In genomic region chr2:4452590-4453400, GRCm38 (mm10) we compare ENCODE assay signal across 8 mouse cellular contexts.
A peak's percentile ranks its signal among the peaks of the same experiment; 100 is the strongest.
DNase-seq lines count a peak whose midpoint lies in the region; ATAC-seq and TF ChIP-seq lines count a peak whose summit lies in the region.

No protein-coding gene starts in this region.

- H3K4me2 ChIP-seq in forebrain, embryonic 11.5 days (ENCODE audit: low read depth, low read length, severe bottlenecking), result no peak overlapping the region
- no peak overlapping the region for H3K4me2 ChIP-seq in forebrain, embryonic 16.5 days (ENCODE audit: low read length)
- H3K4me2 ChIP-seq in forebrain, postnatal 0 days (ENCODE audit: low read depth), result no peak overlapping the region
- no peak overlapping the region for H3K4me2 ChIP-seq in hindbrain, postnatal 0 days (ENCODE audit: low read depth, low read length)

- H3K27me3 ChIP-seq in forebrain, embryonic 11.5 days (ENCODE audit: control insufficient read depth, insufficient read depth, low read length), result no peaks in the 10 kb centered on the region
- H3K27me3 ChIP-seq in forebrain, embryonic 16.5 days (replicated peaks; ENCODE audit: control insufficient read depth, insufficient read depth, low read length), result no peaks in the 10 kb centered on the region
- no peaks in the 10 kb centered on the region for H3K27me3 ChIP-seq in forebrain, postnatal 0 days (ENCODE audit: insufficient read depth, low read length)
- H3K27me3 ChIP-seq in hindbrain, postnatal 0 days (ENCODE audit: insufficient read depth, low read length), result no peaks in the 10 kb centered on the region

- no peaks in the 10 kb centered on the region for H3K36me3 ChIP-seq in forebrain, embryonic 11.5 days (ENCODE audit: control insufficient read depth, insufficient read depth, low read length)
- H3K36me3 ChIP-seq in forebrain, embryonic 16.5 days (ENCODE audit: control insufficient read depth, insufficient read depth), result no peaks in the 10 kb centered on the region
- H3K36me3 ChIP-seq in forebrain, postnatal 0 days (ENCODE audit: insufficient read depth), result no peaks in the 10 kb centered on the region
- H3K36me3 ChIP-seq in hindbrain, postnatal 0 days (ENCODE audit: insufficient read depth, low read length), result no peaks in the 10 kb centered on the region

- H3K27ac ChIP-seq in forebrain, embryonic 11.5 days (ENCODE audit: low read depth, low read length), result peak overlapping the region; percentile 42; the same call in 1 of the 2 replicates
- no peak overlapping the region for H3K27ac ChIP-seq in forebrain, embryonic 16.5 days (ENCODE audit: low read length)
- no peak overlapping the region for H3K27ac ChIP-seq in forebrain, postnatal 0 days (ENCODE audit: low read depth, low read length)
- peak overlapping the region; percentile 60 for H3K27ac ChIP-seq in hindbrain, postnatal 0 days

- no peak overlapping the region for H3K4me3 ChIP-seq in forebrain, embryonic 11.5 days (ENCODE audit: low read depth, low read length)
- H3K4me3 ChIP-seq in forebrain, embryonic 16.5 days (replicated peaks; ENCODE audit: low read length), result no peak overlapping the region
- no peak overlapping the region for H3K4me3 ChIP-seq in forebrain, postnatal 0 days (ENCODE audit: low read depth, low read length)
- no peak overlapping the region for H3K4me3 ChIP-seq in hindbrain, postnatal 0 days (ENCODE audit: low read length)

- no peak for TF ChIP-seq CTCF in forebrain, postnatal 0 days (IDR thresholded peaks at IDR 0.05; ENCODE audit: low read depth)
- TF ChIP-seq CTCF in hindbrain, postnatal 0 days (IDR thresholded peaks at IDR 0.05; ENCODE audit: low read depth), result no peak

- H3K9me3 ChIP-seq in forebrain, embryonic 11.5 days (ENCODE audit: control insufficient read depth, low read length), result no peaks in the 10 kb centered on the region
- no peaks in the 10 kb centered on the region for H3K9me3 ChIP-seq in forebrain, embryonic 16.5 days (ENCODE audit: control insufficient read depth, low read length)
- H3K9me3 ChIP-seq in forebrain, postnatal 0 days (ENCODE audit: low read length), result no peaks in the 10 kb centered on the region
- no peaks in the 10 kb centered on the region for H3K9me3 ChIP-seq in hindbrain, postnatal 0 days (ENCODE audit: low read length)

- H3K4me1 ChIP-seq in forebrain, embryonic 11.5 days (replicated peaks; ENCODE audit: control insufficient read depth, insufficient read depth, low read length), result peaks cover 6% of the 10 kb centered on the region
- H3K4me1 ChIP-seq in forebrain, embryonic 16.5 days (replicated peaks; ENCODE audit: control insufficient read depth, insufficient read depth, low read length), result peaks cover 27% of the 10 kb centered on the region
- H3K4me1 ChIP-seq in forebrain, postnatal 0 days (ENCODE audit: insufficient read depth), result no peaks in the 10 kb centered on the region
- H3K4me1 ChIP-seq in hindbrain, postnatal 0 days (ENCODE audit: insufficient read depth, low read length), result peaks cover 13% of the 10 kb centered on the region; the same call in 1 of the 2 replicates

- ATAC-seq in forebrain, embryonic 11.5 days (replicated peaks; ENCODE audit: low FRiP score), result peak; percentile 73
- ATAC-seq in forebrain, embryonic 16.5 days, result no peak
- ATAC-seq in forebrain, postnatal 0 days, result peak; percentile 34; the same call in 1 of the 2 replicates
- 0 out of 2 replicates have a peak, but pooled peaks have one; percentile 19 for ATAC-seq in hindbrain, postnatal 0 days

- no peak for DNase-seq in forebrain, embryonic 11.5 days (ENCODE audit: low spot score)
- no peak for DNase-seq in forebrain, postnatal 0 days
- DNase-seq in hindbrain, postnatal 0 days (ENCODE audit: low spot score), result peak; percentile 28
- DNase-seq in lung, postnatal 14 days, result peak; percentile 46
- DNase-seq in frontal cortex, postnatal 14 days (ENCODE audit: low spot score in 2 of 2), result no peak
- no peak for DNase-seq in natural killer cell, adult 2 months (ENCODE audit: low spot score in 2 of 2)
- DNase-seq in ovary, postnatal 10 days (ENCODE audit: low spot score), result no peak

- 50% methylated on average over 12 of the region's 12 CpGs for WGBS in forebrain, embryonic 11.5 days
- WGBS in forebrain, embryonic 16.5 days, result 38% methylated on average over 12 of the region's 12 CpGs
- WGBS in forebrain, postnatal 0 days, result 43% methylated on average over 12 of the region's 12 CpGs
- WGBS in hindbrain, postnatal 0 days, result 21% methylated on average over 12 of the region's 12 CpGs

- H3K9ac ChIP-seq in forebrain, embryonic 11.5 days (ENCODE audit: low read length), result no peak overlapping the region
- no peak overlapping the region for H3K9ac ChIP-seq in forebrain, embryonic 16.5 days (replicated peaks; ENCODE audit: low read depth, low read length)
- H3K9ac ChIP-seq in forebrain, postnatal 0 days, result no peak overlapping the region
- H3K9ac ChIP-seq in hindbrain, postnatal 0 days (replicated peaks; ENCODE audit: low read length), result no peak overlapping the region

Comparison
In these comparisons a context has a peak if more than half of its experiments do, and no peak if none do; other contexts are left out.
1. H3K27ac ChIP-seq: peak in forebrain, embryonic 11.5 days (single experiment) and hindbrain, postnatal 0 days (single experiment); none in forebrain, embryonic 16.5 days (single experiment) and forebrain, postnatal 0 days (single experiment).
2. DNase-seq: peak in hindbrain, postnatal 0 days (single experiment) and lung, postnatal 14 days (single experiment); none in forebrain, embryonic 11.5 days (single experiment), forebrain, postnatal 0 days (single experiment), frontal cortex, postnatal 14 days (0 of 2), natural killer cell, adult 2 months (0 of 2) and ovary, postnatal 10 days (single experiment).